Mouse (Mus musculus) liver, embryonic 14.5 days (tissue): Measurements from ENCODE around the gene Reln. TPM values are rescaled to one million over a fixed set of nuclear protein-coding genes. Genes with fewer than 3 reads are reported as not detected.

ENCODE experiments used
- ATAC-seq: fragments of 200-750 bp; cut with Nextera tagmentation; 2 replicates; pipeline ENCODE4 v1.8.0; 2017; ENCODE audit warnings: moderate number of reproducible peaks, mild to moderate bottlenecking, moderate library complexity; ENCODE audit not compliant: insufficient read depth
- DNase-seq, 3 experiments: peaks; one replicate each; pipeline ENCODE4 v3.0.0-alpha.2; 2012 to 2013; ENCODE audit warnings: low read depth in 3 of 3, low spot score in 3 of 3
- H3K27ac ChIP-seq: fragments of 300-500 bp; sonication (generic); 2 replicates; pipeline ENCODE4 v1.5.1; 2014; ENCODE audit warnings: moderate library complexity, mild to moderate bottlenecking, control low read depth, inconsistent platforms
- H3K27me3 ChIP-seq: fragments of 300-500 bp; sonication (generic); 2 replicates; pipeline ENCODE4 v1.6.1; 2014; ENCODE audit warnings: mild to moderate bottlenecking, low read length, moderate library complexity; ENCODE audit not compliant: control insufficient read depth, insufficient read depth
- H3K36me3 ChIP-seq: fragments of 300-500 bp; sonication (generic); replicated peaks from 2 replicates; pipeline ENCODE4 v1.6.1; 2014; ENCODE audit warnings: low read depth; ENCODE audit not compliant: control insufficient read depth, insufficient read depth
- H3K4me1 ChIP-seq, 2 experiments: fragments of 200-500 bp in 1 of 2; fragments of 300-500 bp in 1 of 2; sonication (generic) in 1 of 2; replicated peaks; 2 replicates each; pipeline ENCODE4 v1.6.1; 2012 to 2014; ENCODE audit warnings: antibody characterized with exemption in 1 of 2, inconsistent platforms in 1 of 2, low read length in 1 of 2; ENCODE audit not compliant: control insufficient read depth in 2 of 2, insufficient read depth in 2 of 2
- H3K4me2 ChIP-seq: fragments of 300-500 bp; sonication (generic); 2 replicates; pipeline ENCODE4 v1.6.1; 2014; ENCODE audit warnings: low read depth, mild to moderate bottlenecking, control low read depth, moderate library complexity
- H3K4me3 ChIP-seq, 2 experiments: fragments of 200-500 bp in 1 of 2; fragments of 300-500 bp in 1 of 2; sonication (generic) in 1 of 2; 2 replicates each; pipeline ENCODE4 v1.5.1; 2012 to 2014; ENCODE audit warnings: low read depth in 2 of 2, low read length in 2 of 2, mild to moderate bottlenecking in 2 of 2, control low read depth in 1 of 2, inconsistent platforms in 1 of 2, moderate library complexity in 1 of 2; ENCODE audit not compliant: insufficient read depth in 1 of 2
- H3K9ac ChIP-seq: fragments of 300-500 bp; sonication (generic); replicated peaks from 2 replicates; pipeline ENCODE4 v1.6.1; 2014; ENCODE audit warnings: mild to moderate bottlenecking, control low read depth, moderate library complexity
- H3K9me3 ChIP-seq: fragments of 300-500 bp; sonication (generic); 2 replicates; pipeline ENCODE4 v1.6.1; 2016; ENCODE audit warnings: low read length, mixed read lengths; ENCODE audit not compliant: control insufficient read depth
- CTCF ChIP-seq: IDR thresholded peaks from 2 replicates; pipeline ENCODE4 v1.5.1; 2016; ENCODE audit warnings: antibody characterized with exemption, low read depth, control low read depth
- EP300 ChIP-seq: IDR thresholded peaks from 2 replicates; pipeline ENCODE4 v1.6.1; 2016; ENCODE audit warnings: antibody characterized with exemption, low read depth
- WGBS: fragments of 180-500 bp; shearing (Covaris S2); extraction: QIAGEN DNeasy Blood & Tissue Kit; methylation state at CpG from one replicate; pipeline ENCODE4 v1.1.7; 2014; ENCODE audit not compliant: insufficient replicate concordance; 5-methylcytosine and 5-hydroxymethylcytosine counted together
- polyA plus RNA-seq, 2 experiments: library from polyadenylated mRNA; depleted of rRNA in 1 of 2; stranded (reverse) in 1 of 2; unstranded in 1 of 2; fragments of >200 nt; fragmentation: Nextera tagmentation in 1 of 2; extraction: Ambion mirVana in 1 of 2; gene quantifications; 2 replicates each; pipeline versions ENCODE4 v1.2.1 to v1.2.3; 2012 to 2014

Reln gene
- polyA plus RNA-seq, 2 experiments = 25.7 to 38.7 TPM

- ATAC-seq (no peak), DNase-seq (no peak)
- no peaks in the 10 kb centered on the region for H3K36me3 ChIP-seq
- H3K27ac ChIP-seq = no peak overlapping the region
- no peaks in the 10 kb centered on the region for H3K9me3 ChIP-seq
- no peaks in the 10 kb centered on the region for H3K27me3 ChIP-seq
- H3K4me3 ChIP-seq = no peak overlapping the region
- TF ChIP-seq CTCF = no peak
- no peak for TF ChIP-seq EP300
- no peak overlapping the region for H3K4me2 ChIP-seq
- no peak overlapping the region for H3K9ac ChIP-seq
- H3K4me1 ChIP-seq = no peaks in the 10 kb centered on the region
- 66% methylated on average over 6 of the region's 6 CpGs for WGBS
Observed at GRCm38 (mm10) chr5:22041825-22042224, 302.7 kb downstream of the Reln start.

- Histone ChIP-seq H3K4me1 (no peaks in the 10 kb centered on the region), H3K27ac (no peak overlapping the region), H3K9ac (no peak overlapping the region), H3K4me2 (no peak overlapping the region), H3K36me3 (no peaks in the 10 kb centered on the region), H3K4me3 (no peak overlapping the region), H3K9me3 (no peaks in the 10 kb centered on the region), H3K27me3 (no peaks in the 10 kb centered on the region)
- no peak for ATAC-seq
- no peak for DNase-seq
- TF ChIP-seq CTCF (no peak), EP300 (no peak)
- 63% methylated on average over 12 of the region's 12 CpGs for WGBS
Observed at GRCm38 (mm10) chr5:22039375-22040149, 304.9 kb downstream of the Reln start.

- no peak for ATAC-seq
- Histone ChIP-seq H3K36me3 (no peaks in the 10 kb centered on the region), H3K27me3 (no peaks in the 10 kb centered on the region), H3K4me3 (no peak overlapping the region), H3K4me2 (no peak overlapping the region), H3K9ac (no peak overlapping the region), H3K9me3 (no peaks in the 10 kb centered on the region), H3K4me1 (no peaks in the 10 kb centered on the region), H3K27ac (no peak overlapping the region)
- TF ChIP-seq EP300 = no peak
- TF ChIP-seq CTCF = no peak
- no peak for DNase-seq
- 77% methylated on average over 8 of the region's 8 CpGs for WGBS
Observed at GRCm38 (mm10) chr5:22035201-22035600, 309.3 kb downstream of the Reln start.

GRCm38 (mm10) chr5:22033039-22033438, 311.5 kb downstream of the Reln start:
- no peak overlapping the region for H3K4me3 ChIP-seq
- no peak overlapping the region for H3K27ac ChIP-seq
- no peaks in the 10 kb centered on the region for H3K9me3 ChIP-seq
- no peaks in the 10 kb centered on the region for H3K27me3 ChIP-seq
- ATAC-seq = no peak
- no peak overlapping the region for H3K9ac ChIP-seq
- no peak for DNase-seq
- no peaks in the 10 kb centered on the region for H3K36me3 ChIP-seq
- TF ChIP-seq EP300 (no peak), CTCF (no peak)
- H3K4me2 ChIP-seq = no peak overlapping the region
- no peaks in the 10 kb centered on the region for H3K4me1 ChIP-seq
- 74% methylated on average over 8 of the region's 8 CpGs for WGBS

- H3K27me3 ChIP-seq = no peaks in the 10 kb centered on the region
- no peak overlapping the region for H3K27ac ChIP-seq
- 52% methylated on average over 7 of the region's 7 CpGs for WGBS
- H3K4me3 ChIP-seq = no peak overlapping the region
- no peaks in the 10 kb centered on the region for H3K4me1 ChIP-seq
- H3K9me3 ChIP-seq = no peaks in the 10 kb centered on the region
- no peaks in the 10 kb centered on the region for H3K36me3 ChIP-seq
- no peak overlapping the region for H3K9ac ChIP-seq
- no peak overlapping the region for H3K4me2 ChIP-seq
- no peak for ATAC-seq
- DNase-seq = no peak
- TF ChIP-seq CTCF (no peak), EP300 (no peak)
Observed at GRCm38 (mm10) chr5:22031653-22032052, 312.8 kb downstream of the Reln start.
